Mouse (Mus musculus): ENCODE data around the gene Soga1. TPM values are rescaled to one million over a fixed set of nuclear protein-coding genes. Genes with fewer than 3 reads are reported as not detected.

Gene Soga1
- total RNA-seq, 4 experiments from 2014 or later = 8.7 to 11.1 (median 8.9) TPM

DNA sequence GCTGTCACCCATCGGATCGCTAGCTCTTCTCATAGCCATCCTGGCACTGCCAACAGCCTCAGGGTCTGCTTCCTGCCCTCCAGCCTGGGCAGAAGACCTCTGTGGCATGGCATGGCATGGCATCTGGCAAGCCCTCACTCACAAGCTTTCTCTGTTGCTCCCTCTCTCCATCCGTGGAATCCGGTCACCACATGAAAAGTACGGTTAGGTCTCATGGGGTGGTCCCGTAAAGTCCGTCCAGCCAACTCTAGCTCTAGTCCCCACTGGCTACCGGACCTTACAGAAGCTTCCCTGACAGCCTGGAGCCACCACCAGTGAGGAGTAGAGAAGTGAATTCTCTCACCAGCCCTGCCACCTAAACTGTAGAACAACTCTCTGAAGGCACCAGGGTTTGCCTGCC is 2.3 kb upstream of the Soga1 start:
- no peak for DNase-seq (ENCODE audit: low spot score)

DNA sequence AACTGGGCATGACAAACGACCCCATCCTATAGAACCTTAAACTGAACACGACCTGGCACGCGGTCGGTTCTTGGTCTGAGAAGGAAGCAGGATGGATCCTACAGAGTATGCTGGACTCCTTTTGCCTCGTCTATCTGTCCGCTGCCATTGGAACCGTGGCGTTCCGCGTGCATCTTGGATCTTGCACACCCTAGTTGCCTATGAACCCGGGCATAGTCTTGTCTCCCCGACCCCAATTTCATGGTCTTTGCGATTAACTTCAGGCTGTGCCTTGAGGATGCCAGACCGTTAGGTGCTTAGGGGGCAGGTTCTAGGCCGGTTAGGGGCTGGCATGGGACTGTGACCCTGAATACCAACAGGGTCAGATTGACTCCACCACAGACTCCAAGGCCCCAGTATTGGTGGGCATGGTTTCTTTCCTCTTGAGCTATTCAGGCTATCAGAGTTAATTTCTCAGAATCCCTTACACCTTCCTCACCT is 687 bp upstream of the Soga1 start:
- DNase-seq (ENCODE audit: low spot score) = no peak

DNA sequence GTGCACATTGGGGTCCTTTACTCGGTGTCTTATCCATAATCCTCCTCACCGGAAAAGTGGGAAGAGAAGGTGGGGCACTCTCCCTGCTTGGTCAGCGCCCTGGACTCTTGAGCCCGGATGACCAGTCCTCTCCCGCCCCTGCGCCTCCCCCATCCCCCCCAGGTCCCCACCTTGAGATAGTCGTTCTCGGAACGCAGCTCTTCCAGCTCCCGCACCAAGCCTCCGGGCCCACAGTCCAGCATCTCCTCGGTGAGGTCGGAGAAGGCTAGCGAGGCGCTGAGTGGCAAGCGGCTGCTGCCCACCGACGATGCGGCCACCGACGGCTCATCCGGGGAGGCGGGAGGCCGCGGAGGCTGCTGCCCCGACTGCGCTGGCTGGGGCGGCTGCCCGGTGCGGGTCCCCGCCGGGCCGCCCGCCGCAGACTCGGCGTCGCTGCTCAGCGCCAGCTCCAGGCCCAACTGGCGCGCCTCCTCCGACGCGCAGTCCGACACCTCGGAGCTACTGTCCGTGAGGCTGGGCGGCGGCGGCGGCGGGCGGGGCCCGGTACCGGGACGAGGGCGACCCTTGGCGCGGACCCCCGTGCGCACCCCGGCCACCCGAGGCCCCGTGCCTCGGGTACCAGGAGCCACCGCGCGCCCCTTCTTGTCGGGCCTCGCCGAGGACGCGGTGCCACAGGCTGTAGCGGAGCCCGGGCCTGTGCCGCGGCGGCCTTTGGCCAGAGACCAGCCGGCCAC is 828 bp downstream of the Soga1 start:
- DNase-seq (ENCODE audit: low spot score) = no peak

DNA sequence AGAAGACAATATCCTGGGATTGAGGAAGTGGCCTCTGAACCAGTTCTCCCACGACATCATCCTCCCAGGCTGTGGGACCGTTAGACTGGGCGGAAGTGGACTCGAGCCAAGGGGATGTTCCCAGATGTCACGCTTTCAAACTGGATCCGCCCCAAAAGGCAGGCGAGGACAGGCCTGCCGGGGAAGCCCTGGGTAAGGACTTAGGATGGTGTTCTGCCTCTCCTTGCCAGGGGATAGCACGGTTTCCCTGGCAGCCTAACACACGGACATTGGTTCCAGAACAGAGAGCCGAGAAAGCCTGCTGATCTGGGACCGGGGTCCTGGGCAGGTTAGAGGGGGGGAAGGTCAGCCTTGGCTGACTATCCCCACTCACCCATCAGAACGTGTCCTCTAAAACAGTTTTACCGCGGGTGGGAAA is 1.4 kb downstream of the Soga1 start:
- peak; percentile 97 for DNase-seq (ENCODE audit: low spot score)

DNA sequence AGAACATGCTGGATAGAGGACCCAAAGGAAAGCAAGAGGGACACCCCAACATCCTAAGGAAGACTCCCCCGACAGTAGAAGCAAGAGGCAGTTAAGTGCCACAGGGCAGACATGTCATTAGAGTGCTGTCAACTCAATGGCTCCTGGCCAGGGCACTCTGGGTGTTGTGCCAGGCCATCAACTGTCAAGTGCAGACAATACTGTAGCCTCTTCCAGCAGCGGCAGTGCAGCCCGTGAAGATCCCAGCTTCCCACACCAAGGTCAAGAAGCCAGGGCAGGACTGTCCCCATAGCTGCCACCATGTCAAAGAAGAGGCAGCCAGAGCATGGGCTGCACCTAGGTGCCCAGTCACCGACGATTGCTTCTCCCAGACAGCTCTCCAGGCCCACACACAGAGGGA is 1.9 kb downstream of the Soga1 start:
- DNase-seq (ENCODE audit: low spot score) = no peak

DNA sequence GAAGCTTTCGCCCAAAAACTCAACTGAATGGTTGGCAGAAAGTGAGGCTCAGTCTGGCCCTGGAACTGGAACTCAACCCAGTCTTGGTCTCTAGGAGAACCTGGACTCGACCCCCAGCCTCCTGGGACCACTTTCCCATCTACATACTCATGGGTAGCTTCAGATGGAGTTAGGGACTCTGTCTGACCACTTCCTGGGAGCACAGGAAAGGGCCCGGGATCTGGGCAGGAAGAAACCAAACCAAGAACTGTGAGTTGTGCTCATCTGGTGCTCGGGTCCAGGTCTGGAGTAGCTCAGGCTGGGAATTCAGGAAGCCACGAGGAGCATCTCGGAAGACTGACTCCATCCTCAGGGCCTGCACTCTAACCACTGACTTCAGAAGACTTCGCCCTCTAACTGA is 2.5 kb downstream of the Soga1 start:
- no peak for DNase-seq (ENCODE audit: low spot score)

DNA sequence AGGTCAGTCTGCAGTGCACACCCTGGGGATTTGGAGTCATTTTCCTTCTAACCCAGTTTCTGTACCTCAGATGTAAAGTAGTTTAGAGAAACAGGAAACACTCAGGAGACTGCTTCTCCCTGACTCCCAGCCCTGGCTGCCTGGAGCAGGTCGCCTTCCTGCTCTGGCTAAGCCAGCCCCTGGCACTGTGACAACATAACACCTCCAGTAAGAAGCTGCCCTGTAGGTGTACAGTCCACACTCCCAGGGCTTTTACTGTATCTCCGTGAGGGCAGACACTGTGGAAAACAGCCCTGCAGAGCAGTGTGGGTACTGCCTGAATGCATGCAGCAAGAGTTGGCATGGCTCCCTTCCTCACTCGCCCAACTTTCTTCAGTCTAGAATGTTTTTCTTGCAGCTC is 3.4 kb downstream of the Soga1 start:
- DNase-seq (ENCODE audit: low spot score) = no peak

DNA sequence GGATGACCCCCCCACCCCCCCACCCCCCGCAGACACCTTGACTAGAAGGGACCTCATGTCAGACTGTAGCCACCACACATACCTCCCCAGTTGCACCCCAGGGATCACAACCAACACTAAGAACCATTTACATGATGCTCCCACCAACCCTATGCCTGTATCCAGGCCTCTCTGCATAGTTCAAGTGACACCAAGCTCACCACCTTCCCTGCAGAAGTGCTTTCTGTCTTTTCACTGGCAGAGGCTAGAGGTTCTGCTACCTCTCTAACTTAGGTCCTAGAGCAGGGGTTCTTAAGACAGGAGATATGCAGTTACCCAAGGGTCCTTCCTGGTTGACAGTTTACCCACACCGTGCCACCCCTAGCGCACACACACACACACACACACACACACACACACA is 3.8 kb downstream of the Soga1 start:
- DNase-seq (ENCODE audit: low spot score) = no peak

DNA sequence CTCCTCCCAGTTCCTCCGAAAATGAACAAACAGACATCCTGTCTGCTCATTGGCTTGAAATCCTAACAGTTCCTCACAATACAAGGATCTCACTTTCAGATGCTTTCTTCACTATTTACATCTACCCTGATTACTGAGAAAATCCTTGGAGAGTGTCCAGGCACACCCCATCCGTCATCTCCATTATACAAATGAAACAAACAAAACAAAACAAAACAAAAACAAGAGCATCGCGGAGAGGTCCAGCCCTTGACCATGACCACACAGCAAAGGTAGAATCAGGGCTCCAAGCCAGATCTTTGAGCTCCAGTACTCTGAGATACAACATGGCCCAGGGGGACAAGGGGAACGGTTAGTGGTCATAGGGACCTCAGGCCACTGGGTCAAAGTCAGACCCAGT is 4.3 kb downstream of the Soga1 start:
- DNase-seq (ENCODE audit: low spot score) = no peak

DNA sequence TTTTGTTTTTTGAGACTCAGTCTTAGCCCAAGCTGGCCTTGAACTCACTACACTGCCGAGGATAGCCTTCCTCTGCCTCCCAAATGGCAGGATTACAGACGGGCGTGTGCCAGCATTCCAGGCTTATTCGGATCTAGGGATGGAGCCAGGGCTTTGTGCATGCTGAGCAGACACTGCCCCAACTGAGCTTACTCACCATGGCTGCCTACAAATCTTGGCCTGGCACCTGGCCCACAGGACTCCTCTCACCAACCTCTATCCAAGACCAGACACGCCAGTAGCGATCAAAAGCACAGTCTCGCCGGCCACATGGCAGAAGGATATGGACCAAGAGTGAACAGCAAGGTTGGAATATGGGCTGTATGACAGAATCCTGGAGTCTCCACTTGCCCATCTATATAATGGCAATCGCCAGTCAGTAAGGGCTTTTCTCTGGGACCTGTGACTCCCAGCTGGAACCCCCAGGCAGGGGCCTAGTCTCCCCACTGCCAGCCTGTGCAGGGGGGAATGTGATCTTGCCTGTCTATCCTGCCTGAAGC is 4.8 kb downstream of the Soga1 start:
- no peak for DNase-seq (ENCODE audit: low spot score)

DNA sequence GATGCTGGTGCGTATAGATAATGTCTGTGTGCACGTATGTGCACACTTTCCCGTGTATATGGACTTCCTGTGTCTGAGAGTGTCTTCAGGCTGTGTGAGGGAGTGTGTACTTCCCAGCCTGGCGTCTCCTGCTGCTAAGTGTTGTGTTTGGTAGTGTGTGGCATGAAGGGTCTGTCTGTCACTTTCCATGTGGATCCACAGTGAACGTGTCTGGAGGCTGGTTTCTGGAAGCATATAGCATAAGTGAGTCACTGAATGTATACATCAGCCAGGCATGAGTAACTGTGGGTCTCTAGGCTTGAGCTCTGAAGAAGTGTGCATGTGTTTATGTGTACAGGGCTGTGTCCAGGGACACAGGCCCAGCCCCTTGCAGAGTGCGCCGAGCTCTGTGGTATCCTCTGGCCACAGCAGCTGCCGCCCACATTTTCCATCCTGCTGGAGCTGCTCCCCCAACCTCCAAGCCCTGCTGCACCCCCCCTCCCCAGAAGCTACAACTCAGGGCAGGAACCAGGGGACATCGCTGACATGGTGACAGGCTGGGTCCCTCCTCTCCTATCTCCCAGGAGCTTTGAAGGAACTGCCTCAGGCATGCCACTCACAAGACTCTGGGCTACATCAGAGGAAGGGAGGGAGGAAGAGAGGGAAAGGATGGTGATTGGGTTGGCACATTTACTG is 5.5 kb downstream of the Soga1 start:
- no peak for DNase-seq (ENCODE audit: low spot score)

DNA sequence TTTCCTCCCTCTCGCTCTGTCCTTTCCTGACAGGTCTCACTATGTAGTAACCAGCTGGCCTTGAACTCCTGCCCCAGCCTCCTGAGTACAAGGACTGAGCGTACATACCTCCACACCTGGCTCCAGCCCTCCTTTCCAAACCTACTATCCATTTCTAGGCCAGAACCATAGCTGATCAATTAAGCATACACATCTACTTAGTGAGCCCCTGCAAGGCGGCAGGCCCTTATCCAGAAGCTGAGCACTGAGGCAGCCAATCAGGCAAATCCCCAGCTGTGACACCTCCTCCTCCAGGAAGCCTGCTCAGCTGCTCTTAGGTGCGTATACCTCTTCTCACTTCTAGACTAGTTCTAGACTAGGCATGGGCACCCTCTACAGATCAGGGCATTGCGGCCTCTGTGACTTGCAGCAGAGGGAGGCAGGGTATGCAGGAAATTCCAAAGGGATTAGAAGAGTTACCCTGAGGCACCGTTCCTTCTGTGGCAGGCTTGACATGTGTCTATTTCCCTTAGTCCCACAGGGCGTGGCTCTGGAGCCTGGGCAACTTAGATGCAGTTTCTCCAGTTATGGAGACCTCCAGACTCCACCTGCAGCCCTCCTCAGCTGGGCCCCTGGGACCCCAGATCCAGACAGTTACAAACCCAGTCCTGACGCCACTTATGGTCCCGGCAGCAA is 6.6 kb downstream of the Soga1 start:
- DNase-seq (ENCODE audit: low spot score) = no peak

DNA sequence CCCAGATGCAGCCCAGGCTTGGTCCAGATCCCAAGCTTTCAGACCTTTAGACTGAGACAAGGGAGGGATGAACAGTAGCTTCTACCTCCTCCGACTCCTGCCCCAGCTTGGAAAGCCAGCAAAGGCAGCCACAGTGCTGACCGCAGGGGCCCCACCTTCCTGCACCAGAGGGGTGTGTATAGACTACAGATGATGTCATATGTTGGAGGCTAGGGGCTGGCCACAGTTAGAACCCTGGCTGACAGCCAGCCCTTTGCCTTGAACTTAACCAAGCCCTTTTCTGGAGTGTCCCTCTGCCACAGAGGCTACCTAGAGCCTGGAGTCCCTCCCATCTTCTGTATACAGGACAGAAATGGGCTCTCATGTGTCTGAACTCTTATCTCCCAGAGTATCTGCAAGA is 7.5 kb downstream of the Soga1 start:
- DNase-seq (ENCODE audit: low spot score) = peak; percentile 74

DNA sequence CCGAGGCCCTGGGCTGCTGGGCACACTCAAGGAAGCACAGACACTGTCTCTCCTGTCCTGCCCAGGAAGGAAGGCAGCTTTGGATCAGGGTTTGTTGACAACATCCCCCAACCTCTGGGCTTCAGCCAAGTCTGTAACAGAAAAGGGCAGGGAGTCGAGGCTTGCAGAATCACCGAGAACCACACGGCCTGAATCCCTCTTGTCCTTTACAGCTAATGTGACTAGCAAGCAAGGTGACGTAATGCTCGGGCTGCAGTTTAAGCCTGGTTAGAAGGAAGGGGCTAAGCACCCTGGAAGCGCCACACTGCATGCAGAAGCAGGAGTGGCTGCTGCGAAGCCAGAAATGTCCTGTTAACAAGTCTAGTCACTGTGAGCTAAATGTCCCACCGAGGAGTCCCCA is 8.7 kb downstream of the Soga1 start:
- no peak for DNase-seq (ENCODE audit: low spot score)

DNA sequence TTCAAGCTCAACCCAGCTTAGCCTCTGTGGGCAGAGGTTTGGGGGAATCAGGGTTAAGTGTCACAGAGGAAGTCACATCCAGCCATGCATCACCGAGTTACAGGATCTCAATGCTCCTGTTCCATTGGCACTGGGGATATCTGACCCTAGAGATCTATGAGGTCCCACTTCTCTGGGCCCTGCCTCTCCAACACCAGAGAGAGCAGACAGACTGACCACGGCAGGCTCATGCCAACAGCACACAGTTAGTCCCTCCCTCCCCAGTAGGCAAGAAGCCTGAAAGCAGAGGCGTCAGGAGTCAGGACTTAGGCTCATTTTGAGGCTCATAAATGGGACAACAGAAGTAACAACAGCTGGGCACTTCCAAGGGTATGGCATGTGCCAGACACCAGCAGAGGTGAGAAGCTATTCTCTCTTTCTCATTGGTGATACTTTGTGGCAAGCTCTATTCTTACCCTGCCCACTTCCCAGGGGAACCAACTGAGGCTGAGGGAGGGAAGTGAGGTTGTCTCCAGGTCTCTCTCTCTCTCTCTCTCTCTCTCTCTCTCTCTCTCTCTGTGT is 9.2 kb downstream of the Soga1 start:
- no peak for DNase-seq (ENCODE audit: low spot score)

DNA sequence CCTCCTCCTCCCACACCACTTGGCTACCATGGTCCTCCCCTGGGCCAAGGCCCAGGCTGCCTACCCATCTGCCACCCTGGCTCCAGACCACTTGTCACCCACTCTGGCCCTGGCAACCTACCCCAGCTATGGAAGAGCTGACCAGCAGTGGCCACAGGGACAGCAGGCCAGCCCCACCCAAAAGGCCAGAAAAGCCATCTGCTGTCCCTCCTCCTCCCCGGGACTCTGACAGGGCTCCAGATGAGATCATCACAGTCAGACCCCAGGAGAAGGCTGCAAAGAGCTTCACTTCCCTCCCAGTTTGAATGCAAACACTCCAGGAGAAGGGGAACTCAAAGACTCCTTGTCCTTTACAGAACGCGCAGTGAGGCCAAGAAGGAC is 9.7 kb downstream of the Soga1 start:
- no peak for DNase-seq (ENCODE audit: low spot score)

DNA sequence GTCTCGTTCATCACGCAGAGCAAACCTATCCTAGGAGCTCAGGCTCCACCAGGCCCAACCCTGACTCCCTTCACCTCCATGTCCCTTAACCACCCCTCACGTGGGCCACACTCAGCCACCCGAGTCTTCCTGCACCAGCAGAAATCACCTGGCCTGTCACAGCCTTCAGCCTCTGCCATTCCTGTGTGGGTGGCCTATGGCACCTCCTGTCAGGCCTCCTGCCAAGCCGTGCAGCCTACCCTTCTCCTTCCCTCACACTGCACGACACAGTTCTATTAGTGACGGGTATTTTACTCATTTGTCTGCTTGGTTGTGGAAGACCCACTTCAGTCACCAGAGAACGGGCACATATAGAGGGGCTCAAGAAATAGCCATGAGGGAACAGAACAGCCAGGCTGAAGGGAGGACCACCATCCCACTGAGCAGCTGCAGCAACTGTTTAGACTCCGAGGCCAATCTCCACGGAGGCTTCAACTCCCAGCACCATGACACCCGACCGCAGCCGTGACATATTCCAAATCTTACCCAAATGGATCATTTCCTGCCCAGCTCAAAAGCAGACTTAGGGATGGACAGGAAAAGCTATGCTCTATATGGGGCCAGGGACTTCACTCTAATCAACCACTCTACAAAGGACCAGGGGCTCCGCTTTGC is 10.2 kb downstream of the Soga1 start:
- DNase-seq (ENCODE audit: low spot score) = no peak

DNA sequence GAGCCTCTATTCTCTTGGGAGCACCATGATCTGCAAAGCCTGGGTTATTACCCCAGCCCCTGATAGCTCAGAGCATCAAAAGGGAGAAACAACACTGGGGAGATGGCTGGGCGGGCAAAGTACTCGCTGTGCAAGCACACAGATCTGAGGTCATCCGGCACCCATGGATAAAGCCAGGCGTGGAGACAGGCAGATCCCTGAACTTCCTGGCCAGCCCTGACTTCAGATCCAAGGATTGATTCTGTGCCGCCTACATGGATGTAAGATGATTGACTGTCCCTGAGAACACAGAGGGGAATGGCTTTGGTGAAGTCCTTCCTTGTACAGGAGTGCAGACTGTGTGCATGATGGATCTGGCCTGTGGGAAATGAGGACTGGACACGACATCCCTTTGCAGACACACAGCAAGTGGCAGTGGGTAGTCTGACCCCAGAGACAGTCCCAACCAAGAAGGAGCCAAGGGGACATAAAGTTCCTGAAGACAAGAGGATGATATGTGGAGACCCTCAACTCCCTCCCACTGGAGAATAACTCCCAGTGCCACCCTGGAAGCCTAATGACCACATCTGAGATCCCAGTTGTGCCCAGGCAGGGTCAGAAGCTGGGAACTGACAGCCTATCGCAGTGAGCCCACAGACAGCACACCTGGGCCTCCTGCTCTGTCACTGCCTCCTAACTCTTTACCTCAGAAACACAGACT is 12.2 kb downstream of the Soga1 start:
- DNase-seq (ENCODE audit: low spot score) = no peak

DNA sequence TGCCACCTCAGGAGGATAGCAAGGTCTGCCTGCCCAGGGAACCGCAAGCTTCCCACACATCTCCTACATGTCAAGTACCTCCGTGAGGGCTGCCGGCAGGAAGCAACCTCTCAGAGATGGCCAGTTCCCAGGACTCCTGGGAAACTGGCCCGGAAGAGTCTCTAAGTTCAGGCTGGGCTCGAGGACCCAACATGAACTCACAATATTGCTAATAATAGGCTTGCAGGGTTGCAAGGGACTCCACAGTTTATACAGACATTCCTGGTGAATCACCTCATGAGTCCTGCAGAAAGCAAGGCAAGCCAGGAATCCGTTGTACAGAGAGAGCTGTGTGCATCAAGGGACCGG is 13.2 kb downstream of the Soga1 start:
- no peak for DNase-seq (ENCODE audit: low spot score)

DNA sequence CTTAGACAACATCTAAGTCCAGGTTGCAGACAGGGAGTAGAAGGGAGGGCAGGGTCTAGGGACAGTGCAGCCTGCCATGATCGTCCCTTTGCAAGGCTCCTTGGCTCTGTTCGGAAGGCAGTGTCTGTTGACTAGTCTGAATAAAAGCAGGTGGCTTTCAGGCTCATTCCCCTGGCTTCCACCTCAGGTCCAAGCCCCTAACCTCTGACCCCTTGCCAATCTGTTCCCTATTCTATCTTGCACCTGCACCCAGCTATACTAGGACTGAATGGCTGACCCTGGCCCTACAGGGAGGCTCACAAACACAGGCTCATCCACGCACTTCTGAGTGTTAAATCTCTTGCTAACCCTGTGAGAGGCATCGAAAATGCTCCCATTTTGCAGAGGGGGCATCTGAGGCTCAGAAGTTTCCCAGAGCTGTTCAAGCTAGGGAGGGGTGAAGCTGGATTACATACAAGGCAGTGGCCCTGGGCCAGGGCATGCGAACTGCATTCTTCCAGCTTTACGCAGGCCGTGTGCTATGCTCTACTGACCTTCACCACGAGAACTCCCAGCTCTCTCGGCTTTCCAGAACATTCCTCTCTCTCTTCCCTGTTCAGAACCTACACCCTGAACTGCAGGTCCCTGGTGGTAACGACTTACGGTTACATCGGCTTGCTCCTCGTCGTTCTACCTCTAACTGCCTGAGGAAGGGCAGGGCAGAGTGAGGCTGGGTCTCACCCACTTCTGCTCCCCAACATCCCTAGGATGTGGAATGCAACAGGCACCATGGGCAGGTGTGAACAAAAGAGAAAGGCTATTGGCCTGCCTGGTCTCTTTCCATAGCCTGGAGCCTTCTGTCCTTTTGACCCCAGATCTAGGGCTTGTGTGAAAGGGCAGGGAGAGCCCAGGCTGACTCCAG is 13.8 kb downstream of the Soga1 start:
- no peak for DNase-seq (ENCODE audit: low spot score)
